Mouse (Mus musculus): ENCODE measurements around the gene Nxph1.

Nxph1 gene

DNA sequence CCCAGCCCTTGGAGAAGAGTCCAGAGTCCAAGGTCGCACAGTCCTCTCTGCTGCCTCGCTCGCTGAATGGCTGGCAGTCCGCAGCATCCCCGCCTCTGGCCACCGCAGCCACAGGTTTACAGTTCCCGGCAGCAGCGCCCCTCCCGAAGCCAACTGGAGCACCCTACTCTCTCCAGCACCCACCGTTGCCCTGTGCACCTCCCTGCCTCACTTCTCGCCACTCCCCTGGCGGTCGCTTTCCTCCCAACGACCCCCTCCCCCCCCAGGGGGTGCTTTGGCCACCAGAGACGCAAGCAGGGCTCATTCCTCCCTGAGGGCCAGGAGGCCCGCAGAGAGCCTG, at the start of gene Nxph1:
Gene Nxph1 (plus strand): TSS at position 301 of the 340 bp plus-strand sequence.
- no peak for DNase-seq

- no peak for DNase-seq
Measured at GRCm38 (mm10) chr6:8900021-8900728, 48.1 kb upstream of the Nxph1 start.

DNA sequence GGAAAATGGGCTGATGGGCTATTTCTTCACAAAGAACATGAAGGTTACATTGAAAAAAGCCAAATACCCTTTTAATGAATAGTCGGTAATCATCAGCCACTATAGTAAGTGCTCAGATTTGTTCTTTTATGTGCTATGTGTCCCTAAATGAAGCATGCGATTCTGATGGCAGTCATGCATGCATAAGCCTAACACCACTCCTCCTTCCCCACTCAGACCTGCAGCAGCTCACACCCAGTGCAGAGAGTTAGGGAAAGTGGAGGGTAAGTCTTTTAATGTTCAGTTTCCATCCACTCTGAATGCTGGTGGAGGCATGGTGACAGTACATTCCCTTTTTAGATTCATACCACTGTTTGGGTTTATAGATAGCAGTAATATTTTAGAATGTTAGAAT, 47.5 kb upstream of the Nxph1 start:
- DNase-seq, result no peak

DNA sequence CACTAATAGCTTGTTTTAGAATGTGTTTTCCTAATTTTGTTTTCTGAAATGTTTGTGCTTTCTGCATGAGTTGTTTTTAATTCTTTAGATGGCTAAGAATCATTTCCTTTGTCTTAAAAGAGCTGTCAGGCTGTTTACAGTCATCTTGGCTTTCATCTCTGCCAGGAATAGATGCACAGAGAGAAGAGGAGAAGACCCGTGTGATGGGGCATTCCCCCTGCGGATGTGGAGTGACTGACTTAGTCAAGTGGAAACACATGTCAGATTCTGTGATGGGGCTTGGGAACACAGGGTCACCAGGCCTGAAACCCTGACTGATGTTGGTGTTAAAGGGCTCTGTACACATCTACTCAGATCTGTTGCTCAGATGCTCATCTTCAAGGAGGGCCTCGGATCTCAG, 40.3 kb upstream of the Nxph1 start:
- DNase-seq, result no peak

DNA sequence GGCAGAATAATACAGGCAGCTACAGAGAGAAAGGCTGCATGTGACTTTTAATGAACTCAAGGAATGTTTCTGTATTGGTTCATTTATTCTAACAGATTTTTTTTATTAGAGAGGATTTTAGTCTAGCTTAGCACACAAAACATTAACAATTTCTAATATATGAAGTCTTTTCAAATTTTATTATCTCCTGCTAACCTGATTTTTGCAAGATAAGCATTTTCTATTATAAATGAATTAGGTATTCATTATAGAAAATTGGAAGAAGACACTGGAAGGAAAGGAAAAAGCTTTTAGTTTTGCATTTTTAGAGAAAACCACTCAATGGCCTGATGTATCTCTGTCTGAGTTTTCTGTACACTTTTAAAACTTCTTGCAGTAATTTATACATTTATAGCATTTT, 34.8 kb upstream of the Nxph1 start:
- DNase-seq, result no peak

GRCm38 (mm10) chr6:8914682-8915081, 33.5 kb upstream of the Nxph1 start:
- no peak for DNase-seq

GRCm38 (mm10) chr6:8924481-8924880, 23.8 kb upstream of the Nxph1 start:
- DNase-seq, result no peak

DNA sequence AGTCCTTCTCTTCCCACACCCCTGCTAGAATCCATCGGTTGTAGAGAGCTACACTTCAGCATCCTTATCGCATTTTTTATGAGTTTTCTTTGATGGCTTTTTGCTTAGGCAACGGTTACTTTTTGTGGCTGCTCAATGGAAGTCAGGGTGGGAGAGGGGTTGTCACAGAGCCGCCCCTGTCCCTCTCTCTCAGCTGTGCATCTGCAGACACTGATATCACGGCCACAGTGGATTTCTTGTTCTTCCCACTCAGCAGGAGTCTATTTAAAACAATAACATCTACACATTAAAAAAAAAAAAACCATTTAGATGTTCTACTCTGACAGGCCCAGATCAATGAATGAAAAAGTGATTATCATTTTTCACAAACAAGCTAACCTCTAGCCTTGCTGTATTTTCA, 13.0 kb upstream of the Nxph1 start:
- no peak for DNase-seq

DNA sequence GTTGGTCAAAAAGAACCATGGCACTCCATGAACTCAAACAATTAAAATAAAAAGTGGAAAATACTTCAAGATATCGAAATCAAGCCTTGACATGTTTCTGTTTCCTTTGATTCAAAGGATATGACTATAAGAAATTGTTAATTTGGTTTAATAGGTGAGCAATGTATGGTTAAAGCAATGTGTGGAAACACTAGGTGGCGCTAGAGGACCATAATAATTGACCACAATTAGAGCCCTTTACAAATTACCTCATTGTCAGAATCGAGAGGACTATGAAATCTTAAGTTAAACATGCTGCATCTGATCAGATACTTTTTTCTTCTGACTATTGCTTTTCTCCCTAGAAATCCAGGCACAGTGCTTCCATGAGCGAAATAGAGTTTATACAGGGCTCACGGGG, 12.5 kb upstream of the Nxph1 start:
- peak in 1 of 2 experiments; percentile 20 for DNase-seq

GRCm38 (mm10) chr6:8936168-8936567, 12.1 kb upstream of the Nxph1 start:
- DNase-seq, result no peak

DNA sequence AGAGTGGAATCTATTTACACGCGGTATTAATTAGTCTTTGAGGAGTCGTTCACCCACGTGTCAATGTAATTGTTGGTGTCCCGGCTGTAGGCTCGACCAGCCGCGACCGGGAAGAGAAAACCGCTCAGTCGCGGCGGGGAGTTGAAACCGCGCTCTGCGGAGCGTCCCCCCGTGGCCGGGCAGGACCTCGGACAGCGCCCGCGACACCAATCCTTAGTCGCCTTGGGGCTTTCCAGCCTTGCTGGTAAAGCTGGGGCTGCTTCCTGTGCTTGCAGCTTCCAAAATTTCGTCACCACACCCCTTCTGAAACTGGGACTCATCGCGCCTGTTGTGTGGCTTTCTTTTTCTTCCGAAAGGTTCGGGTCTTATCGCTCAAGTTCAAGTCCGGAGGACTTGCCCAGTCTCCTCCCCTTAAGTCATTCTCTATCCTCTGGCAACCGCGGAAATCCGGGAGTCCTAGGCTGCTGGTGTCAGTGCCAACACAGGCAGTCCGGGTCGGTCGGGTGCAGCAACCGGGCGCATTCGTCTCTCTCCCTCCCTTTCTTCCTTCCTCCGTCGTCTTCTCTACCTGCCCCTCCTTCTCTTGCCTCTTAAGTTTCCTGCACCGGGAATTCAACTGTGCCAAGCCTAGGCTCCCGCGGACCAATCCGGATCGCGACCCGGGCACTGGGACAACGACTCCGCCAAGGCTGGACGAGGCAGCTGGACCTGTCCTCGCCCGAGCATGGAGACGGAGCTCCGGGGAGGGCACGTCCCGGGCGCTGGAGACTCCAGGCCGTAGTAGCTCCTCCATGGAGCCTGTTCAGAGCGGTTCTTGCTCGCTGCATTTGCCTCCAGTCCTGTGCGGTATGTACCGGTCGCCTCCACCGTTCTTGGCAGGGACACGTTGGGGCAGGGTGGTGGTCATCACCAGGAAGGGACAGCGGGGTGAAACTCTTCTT, 510 bp downstream of the Nxph1 start:
- peak; percentile 36 to 46 for DNase-seq

DNA sequence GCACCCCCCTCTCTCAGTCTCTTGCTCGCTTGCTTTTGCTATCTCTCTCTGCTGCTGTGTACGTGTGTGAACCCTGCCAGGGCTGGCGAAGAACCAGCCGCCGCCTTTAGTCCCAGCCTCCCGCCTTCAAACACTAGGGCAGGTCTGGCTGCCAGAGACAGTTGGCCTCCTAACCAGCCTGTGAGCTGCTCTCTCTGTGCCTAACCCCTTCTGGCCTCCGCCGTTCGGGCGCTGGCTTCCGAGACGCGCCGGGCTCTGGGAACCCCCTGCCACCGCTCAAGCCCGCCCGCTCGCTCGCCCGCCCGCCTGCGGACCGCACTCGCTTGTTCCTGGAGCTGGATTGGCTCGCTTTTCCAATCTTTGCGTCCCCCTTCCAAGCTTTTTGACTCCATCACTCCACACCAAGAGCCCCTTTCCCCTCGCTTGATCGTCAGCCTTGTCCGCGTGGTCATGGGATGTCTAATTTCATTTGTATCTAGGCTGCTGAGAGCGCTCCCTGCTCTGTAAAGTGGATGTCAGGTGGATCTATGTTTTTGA, 1.5 kb downstream of the Nxph1 start:
- DNase-seq, result no peak

GRCm38 (mm10) chr6:8950611-8951325, 2.5 kb downstream of the Nxph1 start:
- no peak for DNase-seq

DNA sequence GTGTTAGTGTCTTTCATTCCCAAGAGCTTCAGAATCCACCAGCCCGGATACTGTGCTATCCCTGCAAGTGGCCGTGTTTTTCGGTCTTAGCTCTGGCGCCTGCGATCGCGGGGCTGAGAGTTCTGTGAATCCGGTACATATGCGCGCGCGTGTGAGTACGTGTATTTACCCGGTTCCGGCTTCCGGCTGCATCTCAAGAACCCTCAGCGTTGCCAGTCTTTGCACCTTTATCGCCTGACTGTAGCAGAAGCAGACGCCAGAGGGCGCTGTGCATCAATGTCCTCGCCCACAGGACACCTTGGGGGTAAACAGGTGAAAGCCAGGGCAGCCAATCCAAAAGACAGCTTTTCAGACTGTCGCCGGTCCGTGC, 3.1 kb downstream of the Nxph1 start:
- DNase-seq, result peak; percentile 25 to 26

DNA sequence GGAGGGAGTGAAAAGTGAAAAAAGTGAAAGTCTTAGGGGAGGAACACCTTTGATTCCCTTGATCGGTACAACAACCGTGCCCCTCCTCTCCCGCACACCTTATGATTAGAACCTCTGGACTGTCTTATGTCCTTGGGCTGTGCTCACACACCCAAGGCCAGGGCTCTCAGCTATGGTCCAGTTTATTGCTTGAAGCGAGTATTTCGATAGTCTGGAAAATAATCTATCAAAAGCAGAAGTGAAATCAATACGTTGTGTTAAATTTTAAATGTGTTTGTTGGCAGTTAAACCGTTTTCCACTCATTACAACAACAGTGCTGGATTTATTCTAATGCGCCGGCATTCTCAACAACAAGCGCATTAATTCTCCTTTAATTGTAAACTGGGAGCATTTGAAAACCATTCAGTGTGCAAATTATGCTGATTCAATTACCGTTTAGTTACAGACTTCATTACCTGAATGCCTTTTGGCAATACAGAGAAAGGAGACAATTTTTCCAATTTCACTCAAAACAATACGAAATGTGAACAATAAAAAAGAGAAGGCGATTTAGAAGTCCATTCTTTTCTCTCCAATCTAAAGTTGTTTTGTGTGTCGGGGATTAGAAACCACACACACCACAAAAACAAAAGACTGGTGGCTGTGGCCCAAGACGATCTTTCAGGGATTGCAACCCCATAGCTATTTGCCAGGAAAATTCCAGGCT, 3.8 kb downstream of the Nxph1 start:
- no peak for DNase-seq

- DNase-seq, result no peak
Measured at GRCm38 (mm10) chr6:8955817-8956529, 7.7 kb downstream of the Nxph1 start.

GRCm38 (mm10) chr6:8956743-8957528, 8.7 kb downstream of the Nxph1 start:
- no peak for DNase-seq

DNA sequence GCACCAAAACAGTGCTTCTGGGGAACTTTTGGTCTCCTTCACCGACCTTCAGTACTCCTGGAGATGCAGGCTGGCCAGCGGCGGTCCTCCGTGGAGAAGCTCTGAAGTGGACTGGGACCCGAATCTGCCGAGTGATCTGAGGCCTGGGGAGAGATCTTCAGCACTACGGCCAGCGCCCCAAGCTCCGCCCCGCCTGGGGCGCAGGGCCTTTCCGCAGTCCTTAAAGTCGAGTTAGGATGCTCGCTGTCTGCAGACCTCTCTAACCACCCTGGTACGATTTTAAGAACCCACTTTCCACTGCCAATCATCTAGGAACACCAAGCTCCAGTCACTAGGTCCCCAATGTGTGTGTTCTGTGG, 9.3 kb downstream of the Nxph1 start:
- peak in 1 of 2 experiments; percentile 35 for DNase-seq

- DNase-seq, result no peak
Measured at GRCm38 (mm10) chr6:8958081-8958919, 10.1 kb downstream of the Nxph1 start.

DNA sequence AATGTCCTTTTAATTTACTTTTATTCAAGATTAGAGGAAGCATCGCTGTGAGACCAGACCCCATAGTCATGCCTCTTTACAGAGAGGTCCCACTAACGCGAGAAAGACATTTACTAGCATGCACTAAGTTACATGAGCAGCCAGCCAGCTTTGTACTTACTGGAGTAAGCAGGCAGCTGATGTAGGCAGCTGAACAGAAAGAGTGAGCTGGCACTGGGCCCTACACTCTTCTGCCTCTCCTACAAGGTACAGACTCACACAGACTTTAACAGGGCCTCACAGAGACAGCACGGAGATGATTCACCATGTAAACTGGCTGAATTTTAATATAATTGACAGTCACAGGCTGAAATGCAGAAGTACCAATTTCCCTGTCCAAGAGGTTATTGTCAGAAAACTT, 11.6 kb downstream of the Nxph1 start:
- DNase-seq, result no peak
